Mouse (Mus musculus): ENCODE measurements at regions not wholly inside any gene's neighbourhood (a gene's known extent, or its start where the extent isn't known, plus 50 kb on each side); places are given as distances from the start of the nearest gene placed in this dataset.

DNA sequence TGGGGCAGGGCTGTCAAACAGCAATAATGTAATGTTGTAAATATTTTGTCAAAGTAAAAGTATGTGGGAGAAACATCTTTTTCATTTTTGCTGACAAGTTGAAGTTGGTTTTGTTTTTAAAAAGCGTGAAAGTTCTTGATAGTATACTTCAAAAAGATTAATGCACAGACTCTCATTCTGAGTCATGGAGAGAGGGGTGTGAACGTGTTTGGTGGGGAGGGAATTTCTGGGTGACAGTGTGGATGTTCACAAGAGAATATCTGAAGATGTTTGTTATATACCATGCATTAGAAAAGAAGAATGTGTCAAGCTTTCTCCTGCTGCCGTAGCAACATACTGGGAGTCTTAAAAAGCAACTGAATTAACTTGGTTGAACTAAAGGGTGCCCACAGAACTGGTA lies 57.0 kb downstream of the Rps29 start:
- ATAC-seq (replicated peaks; ENCODE audit: poor library complexity, severe bottlenecking) = no peak

DNA sequence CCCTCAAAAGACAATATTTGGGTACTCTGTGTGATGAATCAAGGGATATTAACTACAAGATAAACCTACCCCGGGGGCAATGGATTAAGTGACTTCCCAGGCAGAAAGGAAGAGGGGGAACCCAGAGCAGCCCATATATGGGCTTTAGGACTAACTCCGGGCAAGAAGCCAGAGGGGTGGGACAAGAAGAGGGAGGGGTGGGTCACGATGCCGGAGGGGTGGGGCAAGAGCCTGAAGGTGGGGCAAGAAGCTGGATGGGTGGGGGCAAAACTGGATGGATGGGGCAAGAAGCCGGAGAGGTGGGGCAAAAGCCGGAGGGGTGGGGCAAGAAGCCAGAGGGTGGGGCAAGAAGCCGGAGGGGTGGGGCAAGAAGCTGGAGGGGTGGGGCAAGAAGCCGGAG lies 64.1 kb downstream of the Rps29 start:
- ATAC-seq (replicated peaks; ENCODE audit: poor library complexity, severe bottlenecking) = no peak

DNA sequence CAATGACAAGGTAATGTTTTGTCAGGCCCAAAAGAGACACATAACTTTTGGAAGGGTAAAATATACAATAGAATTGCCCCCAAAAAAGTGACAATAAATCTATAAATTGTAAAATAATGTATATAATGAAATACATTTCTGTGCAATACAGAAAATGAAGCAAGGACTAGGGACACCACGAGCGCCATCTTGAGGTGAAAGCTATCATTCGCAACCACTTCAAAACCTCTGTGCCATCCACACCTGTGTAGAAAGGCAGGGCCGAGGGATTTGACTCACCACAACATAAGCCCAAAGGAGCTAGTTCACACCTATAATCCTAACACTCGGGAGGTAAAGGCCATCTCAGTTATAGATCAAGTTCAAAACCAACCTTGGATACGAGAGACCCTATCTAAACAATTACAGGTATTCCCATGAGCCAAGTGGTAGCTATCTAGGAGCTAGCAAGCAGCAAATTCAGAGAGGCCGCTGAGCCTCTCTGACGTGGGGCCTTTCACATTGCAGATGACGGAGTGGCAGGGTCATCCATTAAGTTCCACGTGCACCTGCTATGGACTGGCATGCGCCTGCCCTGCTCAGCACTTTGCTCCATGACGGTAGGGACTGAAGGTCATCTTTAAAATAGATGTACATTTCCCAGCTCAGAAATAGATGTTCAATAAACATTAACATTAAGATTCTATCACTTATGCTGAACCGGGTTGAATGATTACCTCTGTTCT lies 65.8 kb downstream of the Rps29 start:
- ATAC-seq (replicated peaks; ENCODE audit: poor library complexity, severe bottlenecking) = no peak

- ATAC-seq (replicated peaks; ENCODE audit: poor library complexity, severe bottlenecking) = peak; percentile 59
These were observed 70.9 kb downstream of the Rps29 start for GRCm38 (mm10) chr12:69087928-69088609.

DNA sequence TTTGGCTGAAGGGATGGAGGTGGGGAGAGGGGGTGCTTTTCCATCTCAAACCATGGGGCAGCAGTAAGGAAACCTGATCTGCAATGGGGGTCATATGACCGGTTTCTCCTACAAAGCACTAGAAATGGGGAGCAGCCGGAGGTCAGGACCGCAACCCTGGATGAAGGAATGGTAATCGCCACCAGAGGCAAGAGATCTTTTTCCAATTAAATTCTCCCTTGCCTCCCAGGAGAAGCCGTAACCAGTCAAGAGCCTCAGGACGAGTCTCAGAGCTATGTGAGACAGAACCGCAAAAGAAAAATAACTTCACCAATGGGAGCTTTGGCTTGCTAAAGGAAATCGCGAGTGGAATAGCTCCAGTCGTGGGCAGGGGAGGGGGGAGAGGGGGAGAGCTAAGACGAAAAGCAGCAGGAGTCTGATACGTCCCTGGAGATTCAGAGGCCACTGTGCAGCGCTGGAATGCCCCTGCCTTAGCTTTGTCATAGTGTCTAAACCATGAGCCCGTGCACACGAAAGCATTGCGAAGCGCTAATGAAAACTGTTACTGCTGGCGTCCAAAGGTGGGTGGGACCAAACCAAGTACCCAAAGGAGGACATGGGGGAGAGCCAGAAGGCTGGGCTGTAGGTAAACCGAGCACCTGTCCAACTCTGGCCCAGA lies 73.3 kb downstream of the Rps29 start:
- no peak for ATAC-seq (replicated peaks; ENCODE audit: poor library complexity, severe bottlenecking)

GRCm38 (mm10) chr12:69084656-69085055 lies 74.3 kb downstream of the Rps29 start:
- ATAC-seq (replicated peaks; ENCODE audit: poor library complexity, severe bottlenecking) = no peak

DNA sequence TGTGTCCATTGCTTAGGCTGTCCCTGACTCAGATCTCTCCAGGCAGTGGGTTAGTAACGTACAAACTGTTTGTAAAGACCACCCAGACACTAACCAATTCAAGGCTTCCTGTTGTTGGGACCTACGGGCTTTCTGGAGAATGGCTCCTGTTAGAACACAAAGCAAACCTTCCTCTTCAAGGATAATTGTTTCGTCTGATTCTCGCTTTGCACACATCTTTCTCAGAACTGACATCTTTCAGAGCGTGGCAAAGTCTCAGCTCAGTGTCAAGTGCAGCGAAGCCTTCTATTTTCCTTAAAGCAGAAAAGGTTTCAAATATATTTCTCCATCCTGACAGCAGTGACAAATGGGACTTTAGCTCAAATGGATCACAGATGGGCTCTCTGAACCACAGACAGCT lies 76.9 kb downstream of the Rps29 start:
- no peak for ATAC-seq (replicated peaks; ENCODE audit: poor library complexity, severe bottlenecking)

DNA sequence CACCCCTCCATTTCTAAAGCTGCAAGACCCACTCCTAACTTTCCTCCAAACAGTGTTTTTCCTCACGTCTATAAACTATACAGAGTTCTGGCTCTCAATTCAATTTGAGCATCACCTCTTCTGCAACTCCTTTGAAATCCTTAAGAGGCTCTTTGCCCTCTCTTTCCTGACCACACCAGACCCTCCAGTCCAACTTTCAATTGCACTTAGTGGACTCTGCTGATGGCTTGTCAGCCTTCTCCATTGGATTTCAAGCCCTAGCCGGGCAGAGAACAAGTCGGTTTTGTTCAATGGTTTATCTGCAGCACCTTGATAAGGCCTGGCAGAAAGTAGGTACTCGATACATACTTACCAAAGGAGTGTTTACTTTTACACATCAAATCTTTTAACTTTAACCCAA lies 119.4 kb downstream of the Rps29 start:
- ATAC-seq (replicated peaks; ENCODE audit: poor library complexity, severe bottlenecking) = no peak

- no peak for ATAC-seq (replicated peaks; ENCODE audit: poor library complexity, severe bottlenecking)
These were observed 135.4 kb downstream of the Rps29 start for GRCm38 (mm10) chr12:69023594-69023993.

GRCm38 (mm10) chr12:69016705-69017306 lies 142.2 kb downstream of the Rps29 start:
- no peak for ATAC-seq (replicated peaks; ENCODE audit: poor library complexity, severe bottlenecking)

DNA sequence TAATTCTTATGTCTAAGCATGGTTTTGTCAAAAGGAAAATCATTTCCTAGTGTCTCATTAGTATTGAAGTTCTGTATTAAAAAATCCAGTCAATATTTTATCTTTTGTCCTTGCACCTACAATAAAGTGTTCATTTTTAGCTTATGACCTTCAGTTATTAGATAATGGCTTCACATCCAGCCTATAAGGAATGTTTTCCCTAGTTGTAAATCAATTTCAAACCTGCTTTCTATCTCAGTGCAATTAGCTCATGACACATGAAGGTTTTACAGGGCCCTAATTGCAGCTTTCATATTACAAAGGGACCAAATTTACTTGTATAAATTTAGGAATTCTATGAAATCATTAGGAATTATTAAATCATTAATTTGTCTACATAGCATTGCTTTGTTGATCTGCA lies 153.8 kb downstream of the Rps29 start:
- ATAC-seq (replicated peaks; ENCODE audit: poor library complexity, severe bottlenecking) = no peak

DNA sequence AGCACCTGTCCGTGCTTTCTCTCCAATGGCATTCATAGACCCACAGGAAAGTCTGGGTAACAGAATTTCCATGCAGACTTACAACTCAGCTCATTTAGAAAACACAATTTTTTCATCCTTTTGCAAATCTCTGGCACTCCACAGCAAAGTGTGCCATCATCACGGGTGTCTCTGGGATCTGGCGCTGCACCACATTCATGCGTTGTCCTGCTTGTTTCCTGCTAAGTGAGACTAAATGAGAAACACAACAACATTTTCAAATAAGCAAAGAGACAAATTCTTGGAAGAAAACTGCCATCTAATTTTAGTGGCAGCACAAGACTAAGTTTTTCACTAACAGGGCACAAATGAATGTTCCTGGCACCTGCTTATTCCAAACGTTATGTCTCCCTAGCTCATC lies 156.9 kb downstream of the Rps29 start:
- no peak for ATAC-seq (replicated peaks; ENCODE audit: poor library complexity, severe bottlenecking)

- no peak for ATAC-seq (replicated peaks; ENCODE audit: poor library complexity, severe bottlenecking)
These were observed 161.7 kb downstream of the Rps29 start for GRCm38 (mm10) chr12:68997259-68997658.

- no peak for ATAC-seq (replicated peaks; ENCODE audit: poor library complexity, severe bottlenecking)
These were observed 162.2 kb downstream of the Rps29 start for GRCm38 (mm10) chr12:68996740-68997139.

GRCm38 (mm10) chr12:68980640-68981039 lies 178.3 kb downstream of the Rps29 start:
- ATAC-seq (replicated peaks; ENCODE audit: poor library complexity, severe bottlenecking) = peak; percentile 59

DNA sequence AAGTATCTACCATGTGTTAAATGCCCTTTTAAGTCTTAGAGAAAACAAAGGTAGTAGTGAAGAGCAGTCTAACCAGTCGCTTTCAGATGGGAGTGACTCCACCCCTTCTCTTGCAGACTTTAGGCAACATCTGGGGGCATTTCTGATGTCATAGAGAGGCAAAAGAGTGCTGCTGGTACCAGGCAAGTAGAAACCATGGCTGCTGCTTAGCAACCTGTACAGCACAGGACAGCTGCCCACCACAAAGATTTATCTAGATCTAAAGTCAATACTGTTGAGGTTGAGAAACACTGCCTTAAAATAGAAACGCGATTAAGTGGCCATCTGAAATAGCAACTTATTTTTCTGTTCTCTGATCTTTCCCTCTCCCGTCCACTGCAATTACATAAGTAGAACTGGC lies 178.8 kb downstream of the Rps29 start:
- ATAC-seq (replicated peaks; ENCODE audit: poor library complexity, severe bottlenecking) = peak; percentile 44

- ATAC-seq (replicated peaks; ENCODE audit: poor library complexity, severe bottlenecking) = no peak
These were observed 179.8 kb downstream of the Rps29 start for GRCm38 (mm10) chr12:68979232-68979631.

GRCm38 (mm10) chr12:68977276-68977675 lies 181.7 kb downstream of the Rps29 start:
- no peak for ATAC-seq (replicated peaks; ENCODE audit: poor library complexity, severe bottlenecking)

DNA sequence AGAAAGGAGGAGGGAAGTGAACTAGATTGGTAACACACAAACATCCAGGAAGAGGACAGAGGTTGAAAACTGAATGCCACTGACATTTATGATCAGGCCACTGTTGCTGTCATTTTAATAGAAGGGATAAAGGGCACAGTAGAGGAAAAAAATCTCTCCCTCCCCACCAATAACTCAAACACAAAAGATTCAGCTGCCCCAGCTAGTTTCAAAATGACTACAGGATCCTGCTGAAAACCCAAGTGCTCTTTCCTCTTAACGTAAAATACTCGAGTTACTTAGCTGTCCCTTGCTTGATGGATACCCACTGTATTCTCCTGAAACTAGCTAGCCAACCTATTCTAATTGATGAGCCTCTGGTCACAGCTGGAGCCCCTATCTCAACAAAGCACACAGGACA lies 211.7 kb downstream of the Rps29 start:
- no peak for ATAC-seq (replicated peaks; ENCODE audit: poor library complexity, severe bottlenecking)

DNA sequence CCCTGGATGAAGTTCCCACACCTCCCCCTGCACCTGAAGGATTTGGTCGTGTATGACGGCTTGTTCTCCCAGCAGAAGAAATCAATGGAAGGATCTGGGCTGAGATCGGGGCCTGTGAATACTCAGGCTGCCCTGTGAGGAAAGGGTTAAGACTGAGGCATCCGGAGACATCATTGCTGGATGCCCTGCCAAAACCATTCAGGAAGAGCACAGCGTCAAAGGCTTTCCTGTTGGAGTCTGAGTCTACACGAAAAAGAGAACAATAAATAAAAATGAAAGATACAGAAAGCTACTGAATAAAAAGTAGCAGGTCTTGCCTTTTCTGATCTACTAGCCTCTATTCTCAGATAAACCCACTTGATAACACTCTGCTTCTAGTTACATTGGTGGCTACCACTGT lies 248.4 kb downstream of the Rps29 start:
- ATAC-seq (replicated peaks; ENCODE audit: poor library complexity, severe bottlenecking) = peak; percentile 50; the same call in 1 of the 2 replicates

DNA sequence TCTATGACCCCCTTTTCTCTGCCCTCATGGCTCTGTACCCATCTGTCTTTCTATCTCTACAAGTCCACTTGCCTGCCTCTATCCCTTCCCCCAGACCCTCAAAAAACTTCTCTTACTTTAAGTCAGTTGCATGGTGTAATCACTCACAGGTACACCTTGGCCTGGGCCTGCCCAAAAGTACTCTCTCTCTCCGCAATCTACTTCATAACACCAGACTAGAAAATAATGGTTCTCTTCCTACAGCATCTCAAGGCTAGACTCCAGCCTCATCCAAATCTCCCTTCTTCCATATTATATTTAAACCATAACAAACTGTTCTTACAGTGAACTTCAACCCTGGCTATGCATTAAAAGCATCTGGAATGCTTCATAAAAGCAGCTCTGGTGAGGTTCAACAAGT lies 254.2 kb downstream of the Rps29 start:
- ATAC-seq (replicated peaks; ENCODE audit: poor library complexity, severe bottlenecking) = no peak

All from granulocyte monocyte progenitor cell, adult 5-6 weeks (primary cell).